Mouse (Mus musculus) cerebellum, postnatal 4 days (tissue): ENCODE measurements around the gene Slc4a5.

ENCODE experiments used
- DNase-seq, 2 experiments: peaks; one replicate each; pipeline ENCODE4 v3.0.0; 2022; ENCODE audit warnings: low spot score in 2 of 2, mixed read lengths in 1 of 2

The Slc4a5 gene

DNA sequence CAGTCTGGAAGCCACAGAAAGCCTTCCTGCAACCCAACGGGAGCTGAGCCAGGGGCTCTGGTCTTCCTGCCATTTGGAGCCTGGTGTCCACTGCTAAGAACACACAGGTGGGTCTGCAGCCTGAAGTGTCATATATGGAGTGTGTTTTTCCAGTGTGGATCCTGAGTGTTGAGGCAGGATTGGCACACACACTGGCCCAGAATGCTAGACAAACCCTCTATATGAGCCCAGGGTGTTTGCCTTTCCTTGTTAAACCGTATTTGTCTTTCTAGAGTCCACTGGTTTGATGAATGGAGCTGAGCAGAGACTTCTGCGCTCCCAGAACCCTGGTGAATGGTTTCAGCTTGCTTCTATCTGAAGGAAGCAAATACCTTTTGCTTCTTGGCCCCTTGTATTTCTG lies at the start of gene Slc4a5:
Gene Slc4a5, plus strand, starts transcription at position 15 of the 400 bp plus-strand sequence.
- no peak for DNase-seq

DNA sequence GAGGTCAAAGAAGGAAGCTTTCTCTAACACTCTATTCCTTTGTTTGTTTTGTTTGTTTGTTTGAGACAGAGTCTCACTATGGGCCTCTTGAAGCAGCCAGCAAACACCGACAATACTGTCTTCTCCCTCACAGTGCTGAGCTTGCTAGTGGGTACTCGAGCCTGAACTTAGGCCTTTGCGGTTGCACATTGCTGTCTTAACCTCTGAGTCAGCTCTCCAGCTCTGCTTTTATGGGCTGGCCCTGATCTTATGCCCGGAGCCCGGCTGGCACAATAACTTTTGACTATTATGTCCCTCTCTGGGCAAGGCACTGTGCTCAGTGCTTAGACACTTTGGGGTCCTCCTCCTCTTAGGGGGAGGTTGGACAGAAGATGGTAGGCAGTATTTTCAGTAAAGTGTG lies 49.8 kb upstream of the Slc4a5 start:
- DNase-seq = no peak

DNA sequence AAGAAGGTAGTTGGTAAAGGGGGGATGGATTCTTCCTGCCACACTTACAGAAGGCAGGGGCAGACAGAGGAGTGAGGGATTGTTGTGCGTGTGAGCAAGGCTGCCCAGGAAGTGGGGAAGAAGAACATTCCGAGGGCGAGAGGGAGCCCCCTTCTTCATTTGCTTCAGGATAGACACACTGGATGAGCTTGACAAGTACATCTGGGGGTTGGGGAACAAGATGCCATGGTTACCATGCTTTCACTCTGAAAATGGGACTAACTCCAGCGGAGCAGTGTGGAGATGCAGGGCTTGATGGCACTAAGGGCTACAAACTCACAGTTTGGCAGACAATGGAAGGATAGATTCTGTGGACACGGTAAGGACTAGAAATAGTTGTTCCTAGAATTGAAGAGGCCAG lies 48.6 kb upstream of the Slc4a5 start:
- no peak for DNase-seq

DNA sequence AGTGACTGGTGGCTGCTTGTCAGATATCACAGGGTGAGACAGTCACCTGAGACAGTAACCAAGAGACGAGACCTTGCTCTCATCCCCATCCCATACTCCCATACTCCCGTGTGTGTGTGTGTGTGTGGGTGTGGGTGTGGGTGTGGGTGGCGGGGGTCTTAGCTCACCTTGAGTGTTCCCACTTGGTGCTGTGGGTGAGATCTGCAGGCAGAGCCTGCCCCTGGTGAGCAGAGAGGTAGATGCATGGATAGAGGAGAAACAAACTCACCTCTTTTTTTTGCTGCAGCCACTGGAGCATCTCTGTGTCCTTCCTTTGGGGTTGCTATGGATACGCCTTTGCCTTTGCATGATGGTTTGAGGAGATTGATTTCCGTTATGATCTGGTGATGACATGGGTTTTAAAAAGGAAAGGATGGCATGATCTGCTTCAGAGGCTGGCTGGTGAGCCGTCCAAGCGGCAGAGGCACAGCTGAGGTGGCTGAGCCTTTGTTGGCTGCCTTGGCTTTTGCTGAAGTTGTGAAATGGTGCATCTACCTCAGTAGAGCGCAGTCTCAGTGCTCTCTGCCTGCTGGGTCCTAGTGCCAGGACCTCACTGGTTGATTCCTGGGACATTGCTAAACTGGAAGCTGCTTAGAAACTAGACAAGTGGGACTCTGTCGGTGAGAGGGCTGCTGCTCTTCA lies 47.2 kb upstream of the Slc4a5 start:
- no peak for DNase-seq

DNA sequence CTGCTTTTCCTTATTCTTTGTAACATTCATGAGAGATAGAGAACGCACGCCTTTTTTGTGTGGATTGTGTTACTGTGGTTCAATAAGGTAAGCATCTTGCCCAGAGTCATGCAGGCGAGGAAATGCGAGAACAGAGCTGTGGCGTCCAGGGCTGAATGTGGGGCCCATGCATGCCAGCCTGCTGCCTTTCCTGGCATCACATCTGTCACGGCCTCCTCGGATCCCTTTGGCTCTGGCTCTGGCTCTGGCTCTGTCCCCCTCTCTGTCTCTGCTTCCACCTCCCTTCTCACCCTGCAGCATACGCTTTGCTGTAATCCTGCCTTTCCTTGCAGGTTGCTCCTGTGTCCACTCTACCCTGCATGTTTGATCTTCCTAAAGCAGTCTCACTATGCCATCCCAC lies 43.6 kb upstream of the Slc4a5 start:
- no peak for DNase-seq

DNA sequence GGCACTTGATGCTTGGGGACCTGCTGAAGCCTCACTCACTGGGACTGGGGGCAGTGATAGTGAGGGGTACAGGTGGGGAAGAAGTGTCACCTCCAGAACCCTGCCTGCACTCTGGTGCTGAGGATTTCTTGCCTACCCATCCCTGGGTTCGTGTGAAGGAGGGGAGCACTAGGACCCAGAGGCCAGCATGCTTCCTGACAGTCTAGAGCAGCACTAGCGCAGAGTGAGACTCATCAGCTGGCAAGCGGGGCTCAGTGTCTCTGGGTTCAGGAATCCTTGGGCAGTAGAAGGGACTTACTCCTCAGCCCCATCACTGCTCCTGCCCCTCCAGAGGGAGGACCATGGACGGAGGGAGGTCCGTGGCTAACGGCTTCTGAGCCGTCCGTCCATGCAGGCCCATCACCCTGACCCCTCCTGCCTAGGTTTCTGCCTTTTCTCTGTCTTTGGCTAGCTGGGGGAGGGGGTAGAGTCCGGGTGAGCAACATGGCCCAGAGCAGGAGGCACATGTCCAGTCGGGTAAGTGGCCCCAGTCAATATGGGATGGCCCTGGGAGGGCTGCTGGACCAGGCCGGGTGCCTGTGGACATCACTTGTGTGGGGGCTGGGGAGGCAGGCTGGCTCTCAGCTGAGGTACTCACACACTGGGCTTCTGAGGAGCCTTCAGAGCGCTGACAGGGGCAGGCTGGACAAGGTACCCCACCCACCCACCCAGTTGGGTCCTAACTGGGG lies 40.1 kb upstream of the Slc4a5 start:
- DNase-seq = no peak

DNA sequence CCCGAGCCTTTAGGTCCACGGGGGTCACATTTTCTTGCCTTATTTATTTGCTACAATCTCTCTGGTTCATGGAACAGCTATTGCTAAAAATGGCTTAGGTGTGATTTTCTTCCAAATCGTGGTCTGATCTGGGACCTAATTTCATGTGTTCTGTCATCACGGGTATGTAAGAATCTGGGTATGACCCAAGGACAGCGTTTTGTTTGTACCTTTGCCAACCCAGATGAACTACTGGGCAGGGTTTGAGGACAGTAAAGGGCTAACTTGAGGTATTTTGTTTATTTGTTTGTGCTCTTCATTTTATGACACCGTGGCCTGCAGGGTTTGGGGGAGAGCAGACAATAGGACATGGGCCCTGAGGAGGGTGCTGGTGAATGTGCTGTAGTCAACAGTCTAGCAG lies 39.0 kb upstream of the Slc4a5 start:
- DNase-seq = no peak

DNA sequence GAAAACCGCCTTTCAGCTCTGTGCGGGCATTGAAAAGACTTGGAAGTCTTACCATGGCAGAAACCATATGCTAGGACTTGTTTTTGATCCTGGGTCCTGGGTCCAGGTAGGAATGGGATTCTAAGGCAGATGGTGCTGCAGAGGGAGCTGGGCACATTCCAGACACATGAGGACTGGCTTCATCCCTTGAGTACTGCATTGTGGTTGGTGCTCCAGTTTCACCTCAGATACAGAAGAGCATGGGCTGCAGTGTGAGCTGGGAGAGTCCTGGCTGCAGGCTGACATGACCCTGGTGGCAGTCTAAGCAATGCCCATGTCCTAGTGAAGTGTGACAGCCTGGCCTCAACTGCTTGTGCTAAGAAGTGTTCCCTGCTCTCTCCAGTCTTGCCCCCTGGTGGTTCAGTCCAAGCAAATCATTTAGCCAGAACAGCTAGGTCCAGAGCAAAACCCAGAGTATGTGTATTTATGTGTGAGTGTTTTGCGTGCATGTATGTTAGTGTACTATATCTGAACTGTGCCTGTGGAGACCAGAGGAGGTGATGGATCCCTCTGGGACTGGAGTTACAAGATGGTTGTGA lies 34.7 kb upstream of the Slc4a5 start:
- DNase-seq = no peak

DNA sequence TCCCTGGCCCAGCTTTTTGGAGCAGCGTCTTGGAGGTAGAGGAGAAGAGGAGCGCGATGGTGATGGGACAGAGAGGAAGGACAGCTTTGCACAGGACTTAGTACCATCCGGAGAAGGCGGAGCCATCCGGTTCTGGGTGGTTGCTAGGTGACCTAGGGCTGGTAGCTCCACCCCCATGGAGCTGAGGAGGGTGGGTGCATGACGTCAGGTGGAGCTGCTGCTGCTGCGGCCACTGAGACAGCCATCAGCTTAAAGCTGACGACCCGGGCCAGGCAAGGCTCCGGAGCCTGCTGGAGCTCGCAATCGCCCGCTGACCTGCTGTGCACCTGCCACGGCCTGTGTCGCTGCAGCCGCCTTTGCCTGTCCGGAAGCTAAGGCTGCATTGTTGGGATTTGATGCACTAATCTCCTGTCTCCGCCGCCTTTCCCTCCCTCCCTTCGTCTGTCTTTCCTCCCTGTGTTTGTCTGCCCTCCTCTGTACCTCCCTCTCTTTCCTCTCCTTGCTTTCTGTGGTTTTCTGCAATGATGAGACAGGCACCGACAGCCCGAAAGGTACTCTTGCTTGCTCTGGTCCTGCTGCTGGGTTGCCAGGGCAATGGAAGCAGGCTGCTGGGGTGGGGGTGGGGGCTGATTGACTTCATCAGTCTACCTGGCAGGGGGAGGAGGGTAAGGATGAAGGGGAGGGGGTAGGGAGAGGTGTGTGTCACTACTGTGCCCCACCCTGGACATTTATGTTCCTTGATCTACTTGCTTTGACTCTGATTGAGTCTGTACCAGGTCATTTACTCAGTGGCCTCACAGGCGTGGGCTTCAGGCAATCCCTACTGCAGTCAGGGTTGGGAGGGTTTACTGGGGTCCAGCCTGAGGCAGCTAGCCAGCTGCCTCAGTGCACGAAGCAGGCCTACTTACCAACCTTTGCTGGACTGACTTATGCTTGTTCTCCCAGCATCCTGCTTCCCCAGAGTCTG lies 33.5 kb upstream of the Slc4a5 start:
- DNase-seq = peak; percentile 50 to 80

DNA sequence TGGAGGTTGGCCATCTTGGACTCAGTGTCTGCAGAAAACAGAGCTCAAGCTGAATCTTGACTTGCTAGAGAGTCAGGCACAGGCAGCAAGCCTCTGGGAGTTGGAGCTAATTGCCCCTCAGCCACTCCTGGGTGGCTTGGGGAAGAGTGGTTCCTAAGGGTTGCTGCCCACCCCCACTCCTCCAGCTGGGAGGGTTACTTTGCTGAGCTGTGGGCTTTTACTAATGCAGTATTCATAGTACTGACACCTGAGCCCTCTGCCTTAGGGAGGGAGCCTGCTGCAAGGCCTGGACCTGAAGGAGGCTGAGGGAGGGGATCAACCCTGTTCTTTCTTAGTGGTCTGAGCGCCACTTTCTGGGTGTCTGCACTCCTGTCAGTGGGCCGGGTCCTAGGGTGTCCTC lies 32.7 kb upstream of the Slc4a5 start:
- DNase-seq = no peak

DNA sequence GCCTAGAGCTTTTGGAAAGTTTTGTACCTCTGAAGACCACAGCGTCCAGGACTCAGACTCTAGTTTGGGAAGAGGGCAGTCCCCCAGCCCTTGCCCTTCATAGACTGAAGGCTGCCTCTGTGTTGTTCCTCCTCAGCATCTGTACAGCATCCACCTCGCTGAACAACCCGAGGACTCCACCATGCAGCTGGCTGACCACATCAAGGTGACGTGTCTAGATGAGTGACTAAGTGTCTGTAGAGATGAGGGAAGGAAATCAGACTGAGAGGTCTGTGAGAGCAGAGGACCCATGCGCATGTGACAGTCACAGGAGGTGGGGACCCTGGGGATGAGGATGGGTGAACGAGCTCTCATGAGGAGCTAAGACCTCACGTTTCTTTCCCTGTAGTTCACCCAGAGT lies 26.1 kb upstream of the Slc4a5 start:
- no peak for DNase-seq

DNA sequence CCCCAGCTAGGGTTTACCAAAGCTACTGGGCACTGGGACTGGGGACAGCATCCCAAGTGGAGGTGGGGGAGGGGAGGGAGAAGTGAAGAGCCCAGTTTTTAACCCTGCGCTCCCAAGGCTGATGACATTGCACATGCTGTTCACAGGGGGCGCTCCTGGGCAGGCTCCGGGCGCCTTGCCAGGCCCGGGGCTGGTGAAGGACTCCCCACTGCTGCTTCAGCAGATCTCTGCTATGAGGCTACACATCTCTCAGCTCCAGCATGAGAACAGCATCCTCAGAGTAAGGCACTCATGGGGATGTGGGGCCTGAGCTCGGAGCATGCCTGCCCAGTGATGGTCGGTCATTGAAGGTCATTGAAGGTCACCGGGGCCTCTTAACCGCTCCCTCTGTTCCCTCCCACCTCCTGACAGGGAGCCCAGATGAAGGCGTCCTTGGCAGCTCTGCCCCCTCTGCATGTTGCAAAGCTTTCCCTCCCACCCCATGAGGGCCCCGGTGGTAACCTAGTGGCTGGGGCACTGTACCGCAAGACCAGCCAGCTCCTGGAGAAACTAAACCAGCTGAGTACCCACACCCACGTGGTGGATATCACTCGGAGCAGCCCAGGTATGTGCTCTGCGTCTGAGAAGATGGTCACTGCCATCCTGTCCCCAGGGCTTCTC lies 22.2 kb upstream of the Slc4a5 start:
- peak; percentile 63 to 83 for DNase-seq

DNA sequence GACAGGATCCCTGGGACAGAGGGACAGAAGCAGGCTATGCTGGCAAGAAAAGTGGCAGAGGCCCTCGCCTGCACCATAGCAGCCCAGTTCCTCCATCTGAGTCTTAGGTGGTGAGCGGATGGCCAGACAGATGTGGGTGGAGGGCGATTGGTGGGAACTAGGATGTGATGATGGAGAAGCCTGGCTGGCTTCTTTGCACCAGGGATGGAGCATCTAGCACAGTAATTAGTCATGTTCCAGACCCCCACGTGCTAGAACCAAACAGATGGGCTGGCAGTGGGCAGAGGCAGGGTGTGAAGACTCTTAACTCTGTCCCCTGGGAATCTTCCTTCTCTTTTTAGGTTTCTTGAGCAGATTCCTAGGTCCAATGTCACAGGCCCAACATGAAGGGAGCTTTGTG lies 16.3 kb upstream of the Slc4a5 start:
- no peak for DNase-seq

DNA sequence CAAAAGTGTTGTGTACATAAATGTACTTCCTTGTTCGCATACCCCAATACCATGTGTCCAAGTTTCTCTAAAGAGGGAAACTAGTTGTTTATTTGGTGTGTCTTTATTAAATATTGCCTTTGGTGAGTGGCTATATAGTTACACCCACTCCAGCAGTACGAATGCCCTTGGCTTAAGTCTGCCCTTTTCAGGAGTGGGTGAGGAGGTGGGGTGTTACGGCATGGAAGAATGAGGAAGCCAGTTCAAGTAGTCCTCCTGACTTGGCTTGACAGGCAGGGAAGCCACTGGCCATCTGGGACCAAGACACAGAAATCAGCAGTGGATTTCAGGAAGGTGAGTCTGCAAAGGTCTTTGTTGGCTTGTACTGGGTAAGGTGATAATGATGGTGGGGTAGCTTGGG lies 13.8 kb upstream of the Slc4a5 start:
- DNase-seq = no peak

DNA sequence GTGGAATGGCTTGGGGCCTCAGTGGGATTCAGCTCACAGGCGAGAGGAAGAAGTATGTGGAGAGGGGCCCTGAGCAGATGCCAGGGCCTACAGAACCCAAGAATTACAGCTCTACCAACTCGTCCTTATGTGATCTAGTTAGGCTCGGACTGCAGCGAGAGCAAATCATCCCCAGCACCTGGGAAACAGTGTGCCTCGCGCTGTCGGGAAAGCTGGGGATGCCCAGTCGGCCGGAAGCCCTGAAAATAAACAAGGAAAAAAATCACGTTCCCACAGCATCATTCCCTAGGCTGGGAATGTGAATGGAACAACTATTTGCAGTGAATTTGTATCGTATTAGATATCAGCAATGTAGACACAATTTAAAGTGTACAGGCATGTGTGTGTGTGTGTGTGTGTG lies 13.3 kb upstream of the Slc4a5 start:
- no peak for DNase-seq

DNA sequence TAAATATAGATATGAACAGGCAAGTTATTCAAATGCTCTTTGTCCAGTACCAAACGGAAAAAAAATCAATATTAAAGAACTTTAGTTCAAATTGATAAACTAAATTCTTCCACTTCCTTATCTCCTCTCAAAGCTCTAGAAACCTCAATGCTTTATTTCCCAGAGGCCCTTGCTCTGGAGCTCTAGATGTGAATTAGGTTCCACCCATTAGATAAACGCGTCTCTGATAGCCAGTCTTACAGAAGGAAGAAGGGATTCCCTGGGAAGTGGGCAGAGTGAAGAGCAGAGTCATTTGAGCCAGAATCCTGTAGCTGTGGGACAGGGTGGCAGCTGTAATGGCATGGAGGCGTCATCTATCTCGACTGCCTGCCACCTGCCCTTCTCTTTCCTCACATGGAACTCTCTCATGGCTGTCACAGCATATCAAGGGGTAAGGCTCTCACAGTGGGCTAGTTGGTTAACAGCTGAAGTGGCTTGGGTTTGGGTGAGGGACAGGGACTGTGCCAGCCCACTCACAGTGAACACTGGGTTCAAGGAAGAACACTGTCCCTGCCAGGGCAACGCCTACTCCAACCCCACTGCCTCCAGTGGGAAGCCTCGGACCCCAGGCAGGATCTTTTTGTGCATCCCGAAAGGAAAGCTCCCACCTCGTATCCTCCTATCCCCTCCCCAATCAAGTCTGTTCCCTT lies 12.1 kb upstream of the Slc4a5 start:
- DNase-seq = no peak

DNA sequence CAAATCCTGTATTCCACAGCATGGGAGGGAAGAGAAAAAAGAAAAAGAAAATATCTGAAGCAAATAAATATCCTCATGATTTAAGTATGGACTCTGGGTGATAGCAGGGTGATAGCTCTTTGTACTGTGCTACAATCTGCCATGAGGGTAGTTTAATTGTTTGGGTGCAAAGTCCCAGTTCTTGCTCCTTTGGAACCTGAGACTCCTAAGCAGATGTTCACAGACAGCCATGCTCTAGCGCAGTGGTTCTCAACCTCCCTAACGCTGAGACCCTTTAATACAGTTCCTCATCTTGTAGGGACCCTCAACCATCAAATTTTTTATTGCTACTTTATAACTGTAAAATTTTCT lies 11.6 kb upstream of the Slc4a5 start:
- DNase-seq = no peak

DNA sequence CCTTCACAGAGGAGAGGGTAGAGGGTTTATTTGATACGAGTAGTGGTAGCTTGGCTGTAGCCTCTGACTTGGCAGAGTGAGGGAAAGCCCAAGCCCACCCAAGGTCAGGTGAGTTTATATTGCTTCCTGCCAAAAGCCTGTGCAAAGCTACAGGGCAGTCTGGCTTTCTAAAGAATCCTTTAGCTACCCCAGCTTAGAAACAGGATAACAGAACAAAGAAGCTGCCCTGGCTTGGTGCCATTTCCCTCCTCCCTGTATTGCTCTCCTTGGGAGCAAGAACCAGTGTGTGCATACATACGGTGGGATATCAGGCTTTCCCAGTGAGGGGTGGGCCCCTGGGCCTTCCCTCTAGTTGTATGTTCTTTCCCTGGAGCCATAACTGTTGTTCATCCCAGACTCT lies 9.1 kb upstream of the Slc4a5 start:
- no peak for DNase-seq

DNA sequence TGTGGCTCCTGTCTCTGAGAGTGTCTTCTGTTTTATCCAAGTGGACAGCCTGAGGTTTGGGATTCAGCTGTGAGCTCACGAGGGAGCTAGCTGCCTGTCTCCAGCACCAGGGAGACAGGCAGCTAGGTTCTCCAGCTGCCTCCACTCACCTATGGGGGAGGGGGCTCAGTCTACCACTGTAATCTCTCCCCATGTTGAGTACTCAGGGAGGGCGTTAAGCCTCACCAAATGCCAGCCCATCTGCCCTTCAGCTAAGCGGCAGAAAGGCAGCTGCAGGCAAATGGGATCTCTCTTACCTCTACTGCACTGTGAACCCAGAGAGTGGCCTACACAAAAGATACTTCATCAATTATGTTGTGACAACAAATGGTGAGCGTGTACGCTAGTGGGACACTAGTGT lies 8.1 kb upstream of the Slc4a5 start:
- DNase-seq = no peak

DNA sequence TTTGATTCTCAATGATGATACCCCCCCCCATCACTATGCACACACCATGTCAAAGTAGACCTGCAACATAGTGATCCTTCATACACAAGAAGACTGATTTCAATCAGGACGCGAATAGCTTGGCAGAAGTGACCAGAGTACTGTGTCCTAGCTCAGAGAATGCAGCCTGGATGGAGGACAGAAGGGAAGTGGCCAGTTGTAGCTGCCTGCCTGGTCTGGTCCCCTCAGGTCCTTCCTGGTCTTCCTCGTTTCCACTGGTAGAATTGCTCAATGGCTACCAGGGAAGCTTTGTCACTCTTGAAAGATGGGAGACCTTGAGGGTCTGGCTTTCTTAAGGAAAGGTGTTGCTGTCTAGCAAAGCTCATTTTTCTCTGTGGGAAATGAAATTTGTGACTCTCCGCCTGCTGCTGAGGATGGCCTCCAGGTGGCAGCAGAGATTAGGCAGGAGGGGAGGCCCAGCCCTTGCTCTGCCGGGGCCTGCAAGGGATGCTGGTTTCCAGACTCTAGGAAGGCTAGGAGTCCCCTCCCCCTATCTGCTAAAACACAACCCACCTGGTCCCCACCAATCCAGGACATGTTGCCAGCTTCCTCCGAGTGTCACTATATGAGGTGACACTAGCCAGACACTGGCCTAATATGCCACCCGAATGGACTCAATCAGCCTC lies 4.5 kb upstream of the Slc4a5 start:
- DNase-seq = peak; percentile 70 to 77

DNA sequence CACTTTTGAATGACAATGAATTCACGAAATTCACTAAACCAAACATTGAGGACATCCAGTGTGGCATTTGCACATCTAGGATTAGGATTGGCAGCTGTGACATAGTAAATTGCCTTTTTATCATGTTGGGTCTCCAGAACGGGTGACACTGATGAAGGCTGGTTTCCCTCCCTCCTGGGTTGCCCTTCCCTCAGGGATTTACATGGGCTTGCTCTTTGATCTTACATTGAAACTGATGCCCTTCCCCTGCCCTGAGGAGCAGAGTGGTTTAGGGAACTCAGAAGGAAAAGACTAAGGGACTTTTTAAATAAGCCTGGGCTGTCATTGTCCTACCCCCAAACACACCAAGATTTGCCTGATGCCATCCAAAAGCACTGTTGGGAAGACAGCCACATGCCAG lies 11.9 kb downstream of the Slc4a5 start:
- DNase-seq = no peak
